In genomic region chr16:72664806-72665205, GRCm38 (mm10) we compare ENCODE assay signal across 8 mouse cellular contexts.
DNase-seq lines count a peak whose midpoint lies in the region; ATAC-seq and TF ChIP-seq lines count a peak whose summit lies in the region.

No protein-coding gene starts in this region.

- 0 out of 2 replicates have a peak, but pooled peaks cover 3% of the 10 kb centered on the region for H3K36me3 ChIP-seq in forebrain, embryonic 10.5 days (replicated peaks)
- 0 out of 2 replicates have a peak, but pooled peaks cover 2% of the 10 kb centered on the region for H3K36me3 ChIP-seq in limb, embryonic 12.5 days
- no peaks in the 10 kb centered on the region for H3K36me3 ChIP-seq in neural tube, embryonic 14.5 days (ENCODE audit: control insufficient read depth, insufficient read depth, low read length)

- TF ChIP-seq CTCF in layer of hippocampus, adult 2 months (conservative IDR thresholded peaks at IDR 0.05) = no peak

- H3K27ac ChIP-seq in layer of hippocampus, adult 2 months = peak overlapping the region; percentile 91; the same call in 1 of the 2 replicates
- H3K27ac ChIP-seq in forebrain, embryonic 10.5 days = peak overlapping the region; percentile 96
- peak overlapping the region; percentile 98 for H3K27ac ChIP-seq in limb, embryonic 12.5 days
- no peak overlapping the region for H3K27ac ChIP-seq in neural tube, embryonic 14.5 days (ENCODE audit: low read depth, low read length)

- no peak for DNase-seq in layer of hippocampus, adult 2 months (ENCODE audit: low spot score in 2 of 2)
- no peak for DNase-seq in layer of hippocampus, adult 11-12 months (ENCODE audit: low spot score)
- no peak for DNase-seq in forebrain, embryonic 10.5 days (ENCODE audit: extremely low spot score, low spot score)
- no peak for DNase-seq in urinary bladder, adult 18-20 months (ENCODE audit: low spot score in 2 of 2)
- no peak for DNase-seq in left cerebral cortex, postnatal 36 days (ENCODE audit: low spot score in 2 of 2)
- DNase-seq in spleen, postnatal 14 days (ENCODE audit: low spot score in 2 of 2) = no peak

- H3K27me3 ChIP-seq in forebrain, embryonic 10.5 days (ENCODE audit: poor library complexity, severe bottlenecking) = peaks cover 4% of the 10 kb centered on the region
- H3K27me3 ChIP-seq in limb, embryonic 12.5 days = peaks cover 5% of the 10 kb centered on the region; the same call in 1 of the 2 replicates
- H3K27me3 ChIP-seq in neural tube, embryonic 14.5 days (ENCODE audit: control insufficient read depth, insufficient read depth, low read length) = no peaks in the 10 kb centered on the region

- H3K4me2 ChIP-seq in limb, embryonic 12.5 days = peak overlapping the region; percentile 71
- H3K4me2 ChIP-seq in neural tube, embryonic 14.5 days (ENCODE audit: low read depth, low read length) = peak overlapping the region; percentile 75

- H3K9ac ChIP-seq in limb, embryonic 12.5 days (replicated peaks) = peak overlapping the region; percentile 94
- H3K9ac ChIP-seq in neural tube, embryonic 14.5 days (replicated peaks; ENCODE audit: low read depth, low read length) = no peak overlapping the region

- no peaks in the 10 kb centered on the region for H3K9me3 ChIP-seq in forebrain, embryonic 10.5 days
- no peaks in the 10 kb centered on the region for H3K9me3 ChIP-seq in limb, embryonic 12.5 days
- H3K9me3 ChIP-seq in neural tube, embryonic 14.5 days (ENCODE audit: control insufficient read depth, low read length) = no peaks in the 10 kb centered on the region

- 11% methylated on average over 4 of the region's 4 CpGs for WGBS in forebrain, embryonic 10.5 days
- WGBS in limb, embryonic 12.5 days = 10% methylated on average over 4 of the region's 4 CpGs
- WGBS in neural tube, embryonic 14.5 days = 7% methylated on average over 4 of the region's 4 CpGs

- ATAC-seq in limb, embryonic 12.5 days (ENCODE audit: insufficient number of reproducible peaks, insufficient read depth, low FRiP score, low TSS enrichment, low read depth) = no peak
- no peak for ATAC-seq in neural tube, embryonic 14.5 days (ENCODE audit: low read depth)

- H3K4me1 ChIP-seq in forebrain, embryonic 10.5 days = peaks cover 41% of the 10 kb centered on the region
- H3K4me1 ChIP-seq in limb, embryonic 12.5 days (replicated peaks) = peaks cover 37% of the 10 kb centered on the region
- peaks cover 12% of the 10 kb centered on the region; the same call in 1 of the 2 replicates for H3K4me1 ChIP-seq in neural tube, embryonic 14.5 days (ENCODE audit: control insufficient read depth, insufficient read depth, low read length)

- intact Hi-C loops in left cerebral cortex, postnatal 36 days (cut with DNase I) = loop anchor here (5.0 kb wide), 1 partner anchor 312 kb away; no protein-coding TSS in a partner anchor

- H3K4me3 ChIP-seq in layer of hippocampus, adult 2 months = peak overlapping the region; percentile 80
- peak overlapping the region; percentile 68 for H3K4me3 ChIP-seq in forebrain, embryonic 10.5 days
- peak overlapping the region; percentile 82 for H3K4me3 ChIP-seq in limb, embryonic 12.5 days (replicated peaks)
- peak overlapping the region; percentile 76 for H3K4me3 ChIP-seq in neural tube, embryonic 14.5 days (ENCODE audit: low read depth, low read length)
